Mouse (Mus musculus): ENCODE data around the gene Ttc23.

- TF ChIP-seq SRF (IDR thresholded peaks at IDR 0.05; ENCODE audit: control insufficient read depth, insufficient read length, low read depth) (no peak), POLR2A (IDR thresholded peaks at IDR 0.05; ENCODE audit: insufficient read length, low read depth) (no peak), USF1 (IDR thresholded peaks at IDR 0.05; ENCODE audit: low read depth) (no peak), MAX (IDR thresholded peaks at IDR 0.05; ENCODE audit: low read depth) (no peak), E2F4 (IDR thresholded peaks at IDR 0.05; ENCODE audit: insufficient read depth) (no peak), CEBPB (IDR thresholded peaks at IDR 0.05; ENCODE audit: insufficient read depth, poor library complexity, severe bottlenecking) (no peak), MYOG (IDR thresholded peaks at IDR 0.05; ENCODE audit: control insufficient read depth in 1 of 3, insufficient read depth in 1 of 3, insufficient read length in 2 of 3, low read depth in 2 of 3) (no peak), POLR2AphosphoS2 (IDR thresholded peaks at IDR 0.05; ENCODE audit: insufficient read length, low read depth) (no peak), TCF12 (IDR thresholded peaks at IDR 0.05; ENCODE audit: insufficient read depth, poor library complexity, severe bottlenecking) (no peak), MYOD1 (IDR thresholded peaks at IDR 0.05; ENCODE audit: control insufficient read depth in 1 of 3, insufficient read length in 2 of 3, low read depth in 2 of 3) (no peak)
Measured at GRCm38 (mm10) chr7:67749441-67750239, 102.4 kb downstream of the Ttc23 start.

Measured in myocyte (in vitro differentiated cells).